Comparison of ENCODE assay signal across 21 mouse cellular contexts in genomic region chr16:59516965-59517364, GRCm38 (mm10). TPM values are rescaled to one million over a fixed set of nuclear protein-coding genes. Genes with fewer than 3 reads are reported as not detected.
A peak's percentile ranks its signal among the peaks of the same experiment; 100 is the strongest.
DNase-seq lines count a peak whose midpoint lies in the region; ATAC-seq and TF ChIP-seq lines count a peak whose summit lies in the region.
"Had no signal": no experiment of that assay in that cellular context is flagged by ENCODE, and none has a peak within 500 bp of the region (broad histone marks: within the 10 kb centered on the region; RNA-seq: fewer than 3 reads in every experiment).

No protein-coding gene starts in this region.

- no peak for TF ChIP-seq EP300 in heart, postnatal 0 days (IDR thresholded peaks at IDR 0.05; ENCODE audit: low read depth)

- H3K27me3 ChIP-seq in megakaryocyte, embryonic 14.5 days (replicated peaks): peaks cover 21% of the 10 kb centered on the region
- H3K27me3 ChIP-seq in heart, postnatal 0 days (ENCODE audit: control insufficient read depth, insufficient read depth, low read length): no peaks in the 10 kb centered on the region
- H3K27me3 ChIP-seq: forebrain, embryonic 12.5 days; liver, embryonic 12.5 days; neural tube, embryonic 13.5 days had no signal

- peaks cover 6% of the 10 kb centered on the region for H3K9me3 ChIP-seq in megakaryocyte, embryonic 14.5 days
- no peaks in the 10 kb centered on the region for H3K9me3 ChIP-seq in heart, postnatal 0 days (replicated peaks; ENCODE audit: control insufficient read depth, low read length)
- H3K9me3 ChIP-seq: forebrain, embryonic 12.5 days; liver, embryonic 12.5 days had no signal

- TF ChIP-seq CTCF in gastrocnemius, adult 2 months (IDR thresholded peaks at IDR 0.05): no peak
- TF ChIP-seq CTCF in heart, postnatal 0 days (IDR thresholded peaks at IDR 0.05; ENCODE audit: low read depth): no peak

- H3K4me3 ChIP-seq in gastrocnemius, adult 2 months: no peak overlapping the region
- peak overlapping the region; percentile 78 for H3K4me3 ChIP-seq in megakaryocyte, embryonic 14.5 days (replicated peaks)
- peak overlapping the region; percentile 20; the same call in 1 of the 2 replicates for H3K4me3 ChIP-seq in heart, postnatal 0 days (ENCODE audit: low read depth, low read length)
- H3K4me3 ChIP-seq: forebrain, embryonic 12.5 days; liver, embryonic 12.5 days; neural tube, embryonic 13.5 days had no signal

- H3K36me3 ChIP-seq in megakaryocyte, embryonic 14.5 days (replicated peaks; ENCODE audit: low read length): no peaks in the 10 kb centered on the region
- H3K36me3 ChIP-seq in heart, postnatal 0 days (replicated peaks; ENCODE audit: control insufficient read depth, insufficient read depth, low read length): peaks cover 22% of the 10 kb centered on the region
- H3K36me3 ChIP-seq: forebrain, embryonic 12.5 days; liver, embryonic 12.5 days; neural tube, embryonic 13.5 days had no signal

- ATAC-seq in megakaryocyte, adult 5-6 weeks (ENCODE audit: poor library complexity, severe bottlenecking): no peak
- ATAC-seq in heart, postnatal 0 days (ENCODE audit: insufficient read depth, low read depth): peak; percentile 82
- ATAC-seq: hindbrain, postnatal 0 days; liver, embryonic 12.5 days had no signal

- intact Hi-C loops in gastrocnemius, adult 2 months (cut with DNase I): no loop called here

- WGBS in heart, postnatal 0 days: 39% methylated on average over 10 of the region's 10 CpGs

- peaks cover 10% of the 10 kb centered on the region for H3K4me1 ChIP-seq in megakaryocyte, embryonic 14.5 days
- peaks cover 19% of the 10 kb centered on the region for H3K4me1 ChIP-seq in heart, postnatal 0 days (ENCODE audit: control insufficient read depth, insufficient read depth)
- H3K4me1 ChIP-seq: forebrain, embryonic 12.5 days; liver, embryonic 12.5 days; neural tube, embryonic 13.5 days had no signal

- 0 out of 2 replicates have a peak overlapping the region, but pooled peaks have one; percentile 68 for H3K27ac ChIP-seq in gastrocnemius, adult 2 months
- H3K27ac ChIP-seq in heart, postnatal 0 days (ENCODE audit: low read depth): peak overlapping the region; percentile 93
- H3K27ac ChIP-seq: forebrain, embryonic 12.5 days; hindbrain, postnatal 0 days; liver, embryonic 12.5 days; neural tube, embryonic 13.5 days had no signal

- H3K9ac ChIP-seq in heart, postnatal 0 days (replicated peaks; ENCODE audit: low read depth, low read length): 0 out of 2 replicates have a peak overlapping the region, but pooled peaks have one; percentile 30
- H3K9ac ChIP-seq: forebrain, embryonic 12.5 days; liver, embryonic 12.5 days; neural tube, embryonic 13.5 days had no signal

- H3K4me2 ChIP-seq in heart, postnatal 0 days (ENCODE audit: low read depth, low read length): peak overlapping the region; percentile 48
- H3K4me2 ChIP-seq: forebrain, embryonic 12.5 days; midbrain, embryonic 11.5 days; neural tube, embryonic 13.5 days had no signal

- DNase-seq in gastrocnemius, adult 2 months: no peak
- DNase-seq in gastrocnemius, postnatal 25 days: no peak
- peak; percentile 52 for DNase-seq in heart, postnatal 0 days (ENCODE audit: low spot score)
- no peak for DNase-seq in cerebellum, adult 18-20 months
- DNase-seq in cerebellum, adult 11-12 months: no peak
- DNase-seq in B cell, adult 2 months: no peak
- DNase-seq: adrenal gland, postnatal 36 days; cerebellum, adult 9-10 months; gastrocnemius, postnatal 10 days; kidney, adult 2 months; kidney, postnatal 25 days; left cerebral cortex, postnatal 4 days; lung, adult 2 months; right cerebral cortex, adult 18-20 months had no signal

RNA-seq across cellular contexts. Expression of gene Riox2, which starts 45.4 kb away (rescaled TPM):
- total RNA-seq in gastrocnemius, adult 2 months (2021): 10 to 100 TPM; 11.6 to 15.2 TPM
- 10 to 100 TPM; 15.2 to 16.3 TPM for total RNA-seq in gastrocnemius, postnatal 25 days (2021)
- polyA plus RNA-seq in megakaryocyte, embryonic 14.5 days (2012; ENCODE audit: insufficient read depth, low replicate concordance): 2.3 TPM in 1 of 2 replicates, not detected in the other
- total RNA-seq in megakaryocyte, adult 5-6 weeks (2015): 25.3 and 28.4 TPM in 2 replicates
- 32.2 and 54.4 TPM in 2 replicates for total RNA-seq in megakaryocyte, adult 5-6 weeks (2017)
- total RNA-seq in heart, postnatal 0 days (2014; rRNA removed; ENCODE audit: low replicate concordance): 0.73 and 3.4 TPM in 2 replicates
- polyA plus RNA-seq in heart, postnatal 0 days (2015; fragmentation: Nextera tagmentation; extraction: Ambion mirVana): 15.0 and 16.3 TPM in 2 replicates
